Mouse (Mus musculus): ENCODE results near the gene Spag17.
A peak's percentile ranks its signal among the peaks of the same experiment; 100 is the strongest.

Gene Spag17

GRCm38 (mm10) chr3:100164991-100165390 lies 279.8 kb downstream of the Spag17 start:
- no peak for DNase-seq

GRCm38 (mm10) chr3:100176031-100176430 lies 290.8 kb downstream of the Spag17 start:
- DNase-seq, result no peak

- no peak for DNase-seq
Measured at GRCm38 (mm10) chr3:100180471-100180870, 295.3 kb downstream of the Spag17 start.

- DNase-seq, result peak; percentile 67
Measured at GRCm38 (mm10) chr3:100189444-100189843, 304.2 kb downstream of the Spag17 start.

- DNase-seq, result no peak
Measured at GRCm38 (mm10) chr3:100189861-100190260, 304.7 kb downstream of the Spag17 start.

Measured in cerebellum, adult 18-20 months (tissue).